Mouse (Mus musculus) lung, embryonic 15.5 days (tissue): ENCODE results near the gene Rpgrip1l. TPM values are rescaled to one million over a fixed set of nuclear protein-coding genes. Genes with fewer than 3 reads are reported as not detected.

Source experiments
- ATAC-seq: fragments of 200-750 bp; cut with Nextera tagmentation; 2 replicates; pipeline ENCODE4 v1.8.0; 2017; ENCODE audit warnings: moderate number of reproducible peaks, borderline replicate concordance; ENCODE audit not compliant: low FRiP score, low TSS enrichment; ENCODE audit errors: extremely low read depth
- H3K27ac ChIP-seq: fragments of 300-500 bp; sonication (generic); 2 replicates; pipeline ENCODE4 v1.5.1; 2015; ENCODE audit warnings: moderate library complexity, mild to moderate bottlenecking, inconsistent platforms
- H3K27me3 ChIP-seq: fragments of 300-500 bp; sonication (generic); 2 replicates; pipeline ENCODE4 v1.6.1; 2015; ENCODE audit warnings: inconsistent platforms
- H3K36me3 ChIP-seq: fragments of 300-500 bp; sonication (generic); 2 replicates; pipeline ENCODE4 v1.6.1; 2015; ENCODE audit warnings: inconsistent platforms
- H3K4me1 ChIP-seq: fragments of 300-500 bp; sonication (generic); 2 replicates; pipeline ENCODE4 v1.6.1; 2015; ENCODE audit warnings: inconsistent platforms
- H3K4me2 ChIP-seq: fragments of 300-500 bp; sonication (generic); 2 replicates; pipeline ENCODE4 v1.6.1; 2015; ENCODE audit warnings: inconsistent platforms, mild to moderate bottlenecking, moderate library complexity
- H3K4me3 ChIP-seq: fragments of 300-500 bp; sonication (generic); 2 replicates; pipeline ENCODE4 v1.5.1; 2015; ENCODE audit warnings: mild to moderate bottlenecking, inconsistent platforms
- H3K9ac ChIP-seq: fragments of 300-500 bp; sonication (generic); 2 replicates; pipeline ENCODE4 v1.6.1; 2015; ENCODE audit warnings: inconsistent platforms
- H3K9me3 ChIP-seq: fragments of 300-500 bp; sonication (generic); 2 replicates; pipeline ENCODE4 v1.6.1; 2016; ENCODE audit warnings: inconsistent platforms
- WGBS: fragments of 180-500 bp; shearing (Covaris S2); methylation state at CpG from one replicate; pipeline ENCODE4 v1.1.7; 2015; 5-methylcytosine and 5-hydroxymethylcytosine counted together
- polyA plus RNA-seq: library from polyadenylated mRNA; unstranded; fragments of >200 nt; fragmentation: Nextera tagmentation; extraction: Ambion mirVana; gene quantifications from 2 replicates; pipeline ENCODE4 v1.2.1, GENCODE M21; 2015

Gene Rpgrip1l
- polyA plus RNA-seq, 1 experiment from 2014 or later, result 15.0 TPM

DNA sequence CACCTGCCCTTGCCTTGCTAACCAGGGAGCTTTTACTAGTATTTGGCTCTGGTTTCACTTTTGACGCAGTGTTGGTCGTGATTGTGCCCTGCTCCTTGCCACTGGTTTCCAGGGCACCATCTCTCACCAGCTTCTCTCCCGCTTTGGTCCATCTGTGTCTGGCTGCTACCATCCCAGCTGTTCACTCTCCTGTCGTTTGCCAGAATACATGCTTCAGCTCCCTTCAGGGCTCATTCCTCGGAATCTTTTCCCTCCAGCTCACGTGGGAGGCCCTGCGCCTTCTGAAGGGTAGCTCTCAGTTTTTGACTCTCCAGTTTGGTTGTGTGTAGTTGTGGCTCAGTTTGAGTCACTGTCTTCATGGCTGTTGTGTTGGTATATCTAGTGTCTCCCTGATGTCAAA lies 37.6 kb upstream of the Rpgrip1l start:
- Histone ChIP-seq H3K27me3 (no peaks in the 10 kb centered on the region), H3K9me3 (no peaks in the 10 kb centered on the region), H3K9ac (no peak overlapping the region), H3K4me3 (no peak overlapping the region), H3K4me1 (peaks cover 34% of the 10 kb centered on the region), H3K4me2 (no peak overlapping the region), H3K36me3 (0 out of 2 replicates have a peak, but pooled peaks cover 5% of the 10 kb centered on the region), H3K27ac (no peak overlapping the region)
- no peak for ATAC-seq
- 57% methylated on average over 7 of the region's 7 CpGs for WGBS

DNA sequence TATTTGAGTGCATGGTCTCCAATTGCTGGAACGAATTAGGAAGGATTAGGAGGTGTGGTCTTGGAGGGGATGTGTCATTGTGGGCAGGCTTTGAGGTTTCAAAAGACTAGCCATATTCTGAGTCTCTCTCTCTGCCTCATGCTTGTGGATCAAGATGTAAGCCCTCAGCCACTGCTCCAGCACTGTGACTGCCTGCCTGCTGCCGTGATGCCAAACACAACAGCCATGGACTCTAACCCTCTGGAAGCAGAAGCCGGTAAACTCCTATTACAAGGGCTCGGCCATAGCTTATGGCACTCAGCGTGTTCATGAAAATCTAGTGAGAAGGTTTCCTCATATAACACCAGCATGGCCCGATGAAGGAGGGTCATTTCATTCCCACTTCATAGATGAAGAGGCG lies 36.8 kb upstream of the Rpgrip1l start:
- Histone ChIP-seq H3K9me3 (no peaks in the 10 kb centered on the region), H3K4me3 (no peak overlapping the region), H3K4me2 (no peak overlapping the region), H3K4me1 (peaks cover 34% of the 10 kb centered on the region), H3K9ac (no peak overlapping the region), H3K27me3 (no peaks in the 10 kb centered on the region), H3K36me3 (0 out of 2 replicates have a peak, but pooled peaks cover 5% of the 10 kb centered on the region), H3K27ac (no peak overlapping the region)
- ATAC-seq, result no peak
- WGBS, result 89% methylated on average over 7 of the region's 7 CpGs

DNA sequence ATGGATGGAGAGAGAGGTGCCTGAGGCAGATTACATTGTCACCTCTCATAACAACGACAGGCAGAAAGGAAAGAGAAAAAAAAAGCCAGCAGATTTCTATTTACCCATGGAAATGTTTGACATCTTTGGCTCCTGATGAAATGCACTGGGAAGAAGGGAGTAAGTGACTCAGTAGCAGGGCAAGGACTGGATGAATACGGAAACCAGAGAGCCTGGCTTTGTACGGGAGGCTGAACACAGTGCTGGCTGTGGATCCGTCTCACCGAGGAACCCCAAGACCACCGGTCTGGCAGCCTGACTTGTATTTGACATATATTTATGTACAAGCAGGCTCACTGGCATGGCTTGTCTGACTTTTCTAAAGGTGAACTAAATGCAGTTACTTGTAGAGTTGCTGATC lies 34.5 kb upstream of the Rpgrip1l start:
- H3K27me3 ChIP-seq, result no peaks in the 10 kb centered on the region
- no peak for ATAC-seq
- 0 out of 2 replicates have a peak, but pooled peaks cover 5% of the 10 kb centered on the region for H3K36me3 ChIP-seq
- no peaks in the 10 kb centered on the region for H3K9me3 ChIP-seq
- H3K4me1 ChIP-seq, result peaks cover 31% of the 10 kb centered on the region
- no peak overlapping the region for H3K9ac ChIP-seq
- no peak overlapping the region for H3K27ac ChIP-seq
- no peak overlapping the region for H3K4me2 ChIP-seq
- WGBS, result 34% methylated on average over 6 of the region's 6 CpGs
- no peak overlapping the region for H3K4me3 ChIP-seq

DNA sequence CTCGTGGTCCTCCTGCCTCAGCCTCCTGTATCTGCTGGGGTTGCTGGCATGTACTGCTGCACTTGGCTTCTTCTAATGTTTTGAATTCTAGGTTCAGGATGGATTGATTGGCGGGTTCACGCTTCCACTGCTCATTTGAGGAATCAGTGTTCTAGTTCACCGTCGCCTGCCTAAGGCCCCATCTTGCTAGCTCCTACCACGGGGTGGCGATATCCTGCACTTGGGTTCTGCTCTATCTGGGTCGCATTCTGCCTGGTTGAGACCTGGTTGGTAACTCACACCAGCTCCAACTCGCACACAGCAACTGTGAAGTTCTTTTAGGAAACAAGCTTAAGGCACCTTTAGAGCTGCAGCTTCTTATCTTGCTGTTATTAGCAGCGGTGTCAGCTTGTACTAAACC lies 34.1 kb upstream of the Rpgrip1l start:
- Histone ChIP-seq H3K27ac (no peak overlapping the region), H3K36me3 (0 out of 2 replicates have a peak, but pooled peaks cover 5% of the 10 kb centered on the region), H3K27me3 (no peaks in the 10 kb centered on the region), H3K4me2 (no peak overlapping the region), H3K9me3 (no peaks in the 10 kb centered on the region), H3K4me1 (peaks cover 31% of the 10 kb centered on the region), H3K4me3 (no peak overlapping the region), H3K9ac (no peak overlapping the region)
- no peak for ATAC-seq
- 77% methylated on average over 10 of the region's 10 CpGs for WGBS

DNA sequence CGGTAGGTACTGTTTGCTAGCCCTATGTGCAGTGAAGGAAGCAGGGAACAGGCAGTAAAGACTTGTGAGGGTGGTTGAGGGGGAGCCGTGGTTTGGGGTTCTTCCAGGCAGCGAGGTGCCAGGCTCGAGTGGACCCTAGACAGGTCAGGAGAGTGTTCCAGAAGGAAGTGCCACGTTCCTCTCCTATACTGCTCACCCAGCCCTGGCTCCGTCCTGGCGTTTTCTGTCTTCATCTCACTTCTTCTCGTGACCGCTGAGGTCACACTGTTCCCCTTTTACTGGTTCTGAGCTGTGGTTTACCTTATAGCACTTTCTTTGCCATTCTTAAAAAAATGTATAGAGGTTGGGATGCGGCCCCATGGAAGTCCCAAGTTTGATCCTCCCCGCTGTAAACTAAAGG lies 31.6 kb upstream of the Rpgrip1l start:
- 75% methylated on average over 11 of the region's 11 CpGs for WGBS
- no peak overlapping the region for H3K4me3 ChIP-seq
- H3K9ac ChIP-seq, result no peak overlapping the region
- H3K9me3 ChIP-seq, result no peaks in the 10 kb centered on the region
- H3K27ac ChIP-seq, result no peak overlapping the region
- no peak overlapping the region for H3K4me2 ChIP-seq
- 0 out of 2 replicates have a peak, but pooled peaks have one; percentile 35 for ATAC-seq
- H3K27me3 ChIP-seq, result no peaks in the 10 kb centered on the region
- H3K4me1 ChIP-seq, result peaks cover 31% of the 10 kb centered on the region
- no peaks in the 10 kb centered on the region for H3K36me3 ChIP-seq

DNA sequence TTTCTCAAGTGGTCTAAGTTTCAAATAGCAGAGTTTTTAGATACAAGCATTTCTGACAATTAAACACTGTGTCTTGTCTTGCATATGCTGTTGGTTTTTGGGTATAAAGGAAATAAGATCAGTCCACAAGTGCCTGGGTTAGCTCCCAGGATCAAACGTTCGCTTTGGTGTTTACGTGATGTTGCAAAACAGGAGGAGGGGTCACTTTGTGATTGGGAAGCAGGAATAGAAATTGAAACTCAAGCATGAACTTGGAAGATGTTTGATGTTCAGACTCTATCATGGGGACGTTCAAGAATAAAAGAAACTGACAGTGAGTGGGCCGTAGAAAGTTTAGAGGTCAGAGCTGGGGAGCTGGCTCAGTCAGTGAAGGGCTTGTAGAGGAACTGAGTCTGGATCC lies 29.7 kb upstream of the Rpgrip1l start:
- no peak for ATAC-seq
- H3K4me3 ChIP-seq, result no peak overlapping the region
- H3K4me1 ChIP-seq, result peaks cover 28% of the 10 kb centered on the region

DNA sequence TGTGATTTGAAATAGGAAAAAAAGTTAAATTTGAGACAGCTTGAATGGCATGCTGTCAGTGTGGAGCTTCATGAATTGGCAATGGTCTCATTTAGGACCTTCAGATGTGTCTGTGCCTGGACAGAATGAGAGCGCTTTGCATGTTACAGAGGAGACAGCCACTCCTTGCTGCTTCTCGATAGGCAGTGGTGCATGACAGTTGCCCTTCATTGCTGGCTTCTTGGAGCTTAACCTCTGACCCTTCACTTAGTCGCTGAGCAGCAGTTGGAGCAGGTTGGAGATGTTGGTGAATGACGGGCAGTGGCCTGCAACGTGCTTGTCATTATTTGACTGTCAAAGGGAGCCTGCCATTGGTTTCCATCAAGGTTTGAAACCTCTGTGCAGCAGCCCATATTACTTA lies 29.1 kb upstream of the Rpgrip1l start:
- no peak for ATAC-seq
- Histone ChIP-seq H3K4me2 (no peak overlapping the region), H3K9ac (no peak overlapping the region), H3K36me3 (no peaks in the 10 kb centered on the region), H3K27ac (no peak overlapping the region), H3K27me3 (no peaks in the 10 kb centered on the region), H3K9me3 (no peaks in the 10 kb centered on the region), H3K4me3 (no peak overlapping the region), H3K4me1 (peaks cover 23% of the 10 kb centered on the region)
- WGBS, result 51% methylated on average over 5 of the region's 5 CpGs

More for the DNA sequence above, 29.7 kb upstream of the Rpgrip1l start:
- H3K9me3 ChIP-seq, result no peaks in the 10 kb centered on the region
- WGBS, result 63% methylated on average over 5 of the region's 5 CpGs
- H3K36me3 ChIP-seq, result no peaks in the 10 kb centered on the region
- no peak overlapping the region for H3K27ac ChIP-seq
- H3K27me3 ChIP-seq, result no peaks in the 10 kb centered on the region
- no peak overlapping the region for H3K9ac ChIP-seq
- H3K4me2 ChIP-seq, result no peak overlapping the region

DNA sequence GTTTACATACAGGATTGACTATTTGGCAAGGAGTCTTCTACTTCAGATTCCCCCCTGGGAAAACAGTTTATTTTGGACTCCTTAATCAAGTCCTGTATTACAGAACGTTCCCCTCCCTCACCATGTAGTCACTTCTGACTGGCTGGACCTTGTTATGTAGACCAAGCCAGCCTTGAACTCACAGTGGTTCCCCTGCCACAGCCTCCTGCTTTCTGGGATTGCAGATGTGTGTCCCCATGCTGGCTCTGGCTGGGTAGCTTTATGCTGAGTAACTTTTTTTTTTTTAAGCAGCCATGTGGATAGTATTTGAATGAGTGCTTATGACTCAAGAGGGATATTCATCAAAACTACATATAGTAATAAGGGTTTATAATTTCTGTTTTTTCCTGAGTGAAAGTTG lies 27.7 kb upstream of the Rpgrip1l start:
- no peaks in the 10 kb centered on the region for H3K36me3 ChIP-seq
- H3K4me1 ChIP-seq, result peaks cover 19% of the 10 kb centered on the region
- 23% methylated on average over 1 of the region's 1 CpGs for WGBS
- H3K4me3 ChIP-seq, result no peak overlapping the region
- no peaks in the 10 kb centered on the region for H3K9me3 ChIP-seq
- H3K27ac ChIP-seq, result no peak overlapping the region
- ATAC-seq, result no peak
- H3K27me3 ChIP-seq, result no peaks in the 10 kb centered on the region
- H3K9ac ChIP-seq, result no peak overlapping the region
- no peak overlapping the region for H3K4me2 ChIP-seq

DNA sequence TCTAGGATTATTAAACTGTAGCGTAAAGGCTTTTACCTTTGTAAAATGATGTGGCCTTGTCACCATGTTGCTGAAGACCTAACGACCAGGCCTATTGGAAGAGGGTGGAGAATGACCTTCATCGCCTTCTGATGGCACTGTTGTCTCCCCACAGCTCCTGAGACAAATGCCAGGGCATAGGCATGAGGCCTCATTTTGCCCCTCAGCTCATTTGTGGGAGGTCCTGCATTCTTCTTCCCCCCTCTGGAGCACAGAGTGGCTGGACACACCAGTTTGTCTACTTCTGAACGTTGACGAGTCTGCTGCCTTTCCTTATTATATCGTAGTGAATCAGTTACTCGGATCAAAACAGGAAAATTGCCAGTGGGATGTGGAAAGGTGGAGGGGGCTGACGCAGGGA lies 26.6 kb upstream of the Rpgrip1l start:
- H3K36me3 ChIP-seq, result no peaks in the 10 kb centered on the region
- H3K4me2 ChIP-seq, result no peak overlapping the region
- peaks cover 12% of the 10 kb centered on the region for H3K4me1 ChIP-seq
- no peak overlapping the region for H3K4me3 ChIP-seq
- no peak overlapping the region for H3K9ac ChIP-seq
- H3K27ac ChIP-seq, result no peak overlapping the region
- 59% methylated on average over 8 of the region's 8 CpGs for WGBS
- H3K9me3 ChIP-seq, result no peaks in the 10 kb centered on the region
- no peaks in the 10 kb centered on the region for H3K27me3 ChIP-seq
- no peak for ATAC-seq

DNA sequence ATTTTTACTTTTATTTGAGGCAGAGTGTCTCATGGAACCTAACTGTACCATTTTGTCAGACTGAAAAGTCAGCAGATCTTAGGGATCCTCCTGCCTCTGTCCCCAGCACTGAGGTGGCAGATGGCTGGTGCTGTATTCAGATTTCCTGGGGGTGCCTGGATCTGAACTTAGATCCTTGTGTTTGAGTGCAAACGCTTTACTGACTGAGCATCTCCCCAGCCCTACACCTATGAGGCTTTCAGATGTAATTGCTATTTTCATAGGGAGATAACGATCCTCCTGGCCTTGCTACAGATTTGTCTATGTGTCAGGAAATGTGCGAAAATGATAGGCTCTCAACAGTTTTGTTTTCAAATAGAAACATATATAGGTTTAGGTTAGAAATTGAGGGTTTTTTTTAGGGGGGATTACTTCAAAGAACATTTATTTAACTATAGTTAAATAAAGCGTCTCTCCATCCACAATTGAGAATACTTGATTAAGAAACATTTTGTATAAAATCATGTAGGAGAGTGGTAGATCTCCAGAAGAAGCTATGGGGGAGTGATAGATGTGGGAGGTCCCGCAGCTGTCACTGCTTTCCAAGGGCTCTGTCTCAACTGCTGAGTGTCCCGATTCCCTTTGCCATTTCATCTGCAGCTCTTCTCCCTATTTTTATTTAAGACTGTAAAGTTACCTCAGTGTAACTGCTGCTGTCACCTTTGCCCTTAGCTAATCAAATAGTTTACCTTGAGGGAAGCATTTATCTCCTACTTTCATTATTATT lies 25.5 kb upstream of the Rpgrip1l start:
- H3K4me1 ChIP-seq, result peaks cover 10% of the 10 kb centered on the region
- no peak overlapping the region for H3K4me2 ChIP-seq
- H3K27me3 ChIP-seq, result no peaks in the 10 kb centered on the region
- H3K36me3 ChIP-seq, result no peaks in the 10 kb centered on the region
- H3K9me3 ChIP-seq, result no peaks in the 10 kb centered on the region
- WGBS, result 79% methylated on average over 6 of the region's 6 CpGs
- ATAC-seq, result no peak
- H3K4me3 ChIP-seq, result no peak overlapping the region
- no peak overlapping the region for H3K27ac ChIP-seq
- H3K9ac ChIP-seq, result no peak overlapping the region

DNA sequence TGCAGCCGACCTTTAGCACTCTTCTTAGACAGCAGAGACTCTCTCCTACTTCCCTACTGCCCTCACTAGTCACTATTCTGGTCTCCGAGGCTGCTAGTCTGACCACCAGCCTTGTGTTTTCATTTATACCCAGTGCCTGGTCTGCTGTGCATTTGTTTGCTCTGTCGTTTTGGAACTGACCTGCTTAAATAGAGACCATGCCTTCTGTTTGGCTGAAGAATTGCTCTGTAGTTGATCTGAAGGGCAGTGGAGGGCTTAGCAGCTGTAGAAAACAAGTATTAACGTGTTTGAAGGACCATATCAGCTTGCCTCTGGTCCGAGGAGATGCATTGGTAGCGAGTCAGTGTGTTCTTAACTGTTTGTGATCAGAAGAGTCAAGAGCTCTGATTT lies 16.4 kb upstream of the Rpgrip1l start:
- Histone ChIP-seq H3K36me3 (peaks cover 5% of the 10 kb centered on the region; the same call in 1 of the 2 replicates), H3K4me2 (no peak overlapping the region), H3K4me3 (no peak overlapping the region), H3K9ac (no peak overlapping the region), H3K27me3 (no peaks in the 10 kb centered on the region), H3K9me3 (no peaks in the 10 kb centered on the region), H3K4me1 (peaks cover 47% of the 10 kb centered on the region), H3K27ac (peak overlapping the region; percentile 87)
- WGBS, result 37% methylated on average over 6 of the region's 6 CpGs
- ATAC-seq, result no peak

DNA sequence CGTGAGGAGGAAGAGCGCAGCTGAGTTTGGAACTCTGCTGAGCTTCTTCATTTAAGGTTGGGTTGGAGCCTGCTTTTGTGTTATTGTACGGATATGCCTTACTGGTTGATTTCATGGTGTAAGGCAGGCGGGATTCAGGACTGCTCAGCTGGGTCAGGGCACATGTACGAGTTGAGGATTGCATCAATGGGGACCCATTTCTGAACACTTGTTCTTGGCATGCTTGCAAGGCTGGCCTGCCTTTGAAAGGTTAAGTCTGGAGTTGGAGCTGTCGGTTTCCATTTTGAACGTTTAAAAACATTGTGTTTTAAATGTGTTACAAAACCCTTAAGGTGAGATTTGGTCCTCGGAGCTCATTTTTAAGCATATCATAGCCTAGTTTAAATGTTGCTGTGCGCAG lies 16.0 kb upstream of the Rpgrip1l start:
- Histone ChIP-seq H3K27ac (peak overlapping the region; percentile 87), H3K4me2 (no peak overlapping the region), H3K4me1 (peaks cover 49% of the 10 kb centered on the region), H3K4me3 (no peak overlapping the region), H3K27me3 (no peaks in the 10 kb centered on the region), H3K9me3 (no peaks in the 10 kb centered on the region), H3K9ac (no peak overlapping the region), H3K36me3 (peaks cover 5% of the 10 kb centered on the region; the same call in 1 of the 2 replicates)
- 74% methylated on average over 9 of the region's 9 CpGs for WGBS
- ATAC-seq, result no peak
